Mouse (Mus musculus): Measurements from ENCODE around the gene Csrp1. TPM values are rescaled to one million over a fixed set of nuclear protein-coding genes. Genes with fewer than 3 reads are reported as not detected.

Gene Csrp1
- polyA plus RNA-seq, 1 experiment, result 219 TPM

GRCm38 (mm10) chr1:135673423-135673822 lies 46.4 kb upstream of the Csrp1 start:
- H3K4me2 ChIP-seq (ENCODE audit: low read depth), result no peak overlapping the region

GRCm38 (mm10) chr1:135675449-135676129 lies 44.3 kb upstream of the Csrp1 start:
- peaks cover 67% of the 10 kb centered on the region for H3K79me2 ChIP-seq (ENCODE audit: control insufficient read depth, insufficient read depth)
- no peaks in the 10 kb centered on the region for H3K27me3 ChIP-seq (ENCODE audit: control insufficient read depth, insufficient read depth, insufficient read length)
- H3ac ChIP-seq (ENCODE audit: control insufficient read depth, insufficient read length), result no peak overlapping the region
- H3K36me3 ChIP-seq (ENCODE audit: control insufficient read depth, insufficient read depth), result no peaks in the 10 kb centered on the region
- H3K4me3 ChIP-seq, result no peak overlapping the region
- TF ChIP-seq CEBPB (IDR thresholded peaks at IDR 0.05; ENCODE audit: insufficient read depth, poor library complexity, severe bottlenecking) (no peak), MYOG (IDR thresholded peaks at IDR 0.05; ENCODE audit: control insufficient read depth in 1 of 3, insufficient read depth in 1 of 3, insufficient read length in 2 of 3, low read depth in 2 of 3) (peak in 1 of 3 experiments; percentile 4), REST (IDR thresholded peaks at IDR 0.05; ENCODE audit: insufficient read depth, insufficient read length) (no peak), USF1 (IDR thresholded peaks at IDR 0.05; ENCODE audit: low read depth) (no peak), E2F4 (IDR thresholded peaks at IDR 0.05; ENCODE audit: insufficient read depth) (no peak), MAX (IDR thresholded peaks at IDR 0.05; ENCODE audit: low read depth) (no peak), MYOD1 (IDR thresholded peaks at IDR 0.05; ENCODE audit: control insufficient read depth in 1 of 3, insufficient read length in 2 of 3, low read depth in 2 of 3) (no peak), TCF12 (IDR thresholded peaks at IDR 0.05; ENCODE audit: insufficient read depth, poor library complexity, severe bottlenecking) (no peak), POLR2AphosphoS2 (IDR thresholded peaks at IDR 0.05; ENCODE audit: insufficient read length, low read depth) (peak; percentile 16)
- peak overlapping the region; percentile 67 for H3K4me2 ChIP-seq (ENCODE audit: low read depth)

More at GRCm38 (mm10) chr1:135673423-135673822, 46.4 kb upstream of the Csrp1 start:
- Histone ChIP-seq H3ac (ENCODE audit: control insufficient read depth, insufficient read length) (no peak overlapping the region), H3K79me2 (ENCODE audit: control insufficient read depth, insufficient read depth) (peaks cover 46% of the 10 kb centered on the region), H3K36me3 (ENCODE audit: control insufficient read depth, insufficient read depth) (no peaks in the 10 kb centered on the region), H3K27me3 (ENCODE audit: control insufficient read depth, insufficient read depth, insufficient read length) (no peaks in the 10 kb centered on the region), H3K4me3 (no peak overlapping the region)
- TF ChIP-seq POLR2AphosphoS2 (IDR thresholded peaks at IDR 0.05; ENCODE audit: insufficient read length, low read depth), result no peak
- TF ChIP-seq MAX (IDR thresholded peaks at IDR 0.05; ENCODE audit: low read depth), result no peak
- no peak for TF ChIP-seq TCF12 (IDR thresholded peaks at IDR 0.05; ENCODE audit: insufficient read depth, poor library complexity, severe bottlenecking)
- no peak for TF ChIP-seq CEBPB (IDR thresholded peaks at IDR 0.05; ENCODE audit: insufficient read depth, poor library complexity, severe bottlenecking)
- no peak for TF ChIP-seq USF1 (IDR thresholded peaks at IDR 0.05; ENCODE audit: low read depth)
- TF ChIP-seq E2F4 (IDR thresholded peaks at IDR 0.05; ENCODE audit: insufficient read depth), result no peak
- TF ChIP-seq MYOG (IDR thresholded peaks at IDR 0.05; ENCODE audit: control insufficient read depth in 1 of 3, insufficient read depth in 1 of 3, insufficient read length in 2 of 3, low read depth in 2 of 3), result no peak
- TF ChIP-seq MYOD1 (IDR thresholded peaks at IDR 0.05; ENCODE audit: control insufficient read depth in 1 of 3, insufficient read length in 2 of 3, low read depth in 2 of 3), result no peak
- no peak for TF ChIP-seq SRF (IDR thresholded peaks at IDR 0.05; ENCODE audit: control insufficient read depth, insufficient read length, low read depth)
- no peak for TF ChIP-seq TCF3 (IDR thresholded peaks at IDR 0.05; ENCODE audit: insufficient read length, low read depth)
- TF ChIP-seq POLR2A (IDR thresholded peaks at IDR 0.05; ENCODE audit: insufficient read length, low read depth), result no peak
- no peak for TF ChIP-seq REST (IDR thresholded peaks at IDR 0.05; ENCODE audit: insufficient read depth, insufficient read length)

GRCm38 (mm10) chr1:135676247-135676646 lies 43.6 kb upstream of the Csrp1 start:
- Histone ChIP-seq H3K4me2 (ENCODE audit: low read depth) (peak overlapping the region; percentile 67), H3K36me3 (ENCODE audit: control insufficient read depth, insufficient read depth) (no peaks in the 10 kb centered on the region), H3K4me3 (no peak overlapping the region), H3K27me3 (ENCODE audit: control insufficient read depth, insufficient read depth, insufficient read length) (no peaks in the 10 kb centered on the region), H3K79me2 (ENCODE audit: control insufficient read depth, insufficient read depth) (peaks cover 74% of the 10 kb centered on the region), H3ac (ENCODE audit: control insufficient read depth, insufficient read length) (no peak overlapping the region)
- no peak for TF ChIP-seq MYOG (IDR thresholded peaks at IDR 0.05; ENCODE audit: control insufficient read depth in 1 of 3, insufficient read depth in 1 of 3, insufficient read length in 2 of 3, low read depth in 2 of 3)
- no peak for TF ChIP-seq POLR2AphosphoS2 (IDR thresholded peaks at IDR 0.05; ENCODE audit: insufficient read length, low read depth)
- no peak for TF ChIP-seq POLR2A (IDR thresholded peaks at IDR 0.05; ENCODE audit: insufficient read length, low read depth)
- no peak for TF ChIP-seq E2F4 (IDR thresholded peaks at IDR 0.05; ENCODE audit: insufficient read depth)
- TF ChIP-seq USF1 (IDR thresholded peaks at IDR 0.05; ENCODE audit: low read depth), result no peak
- TF ChIP-seq TCF3 (IDR thresholded peaks at IDR 0.05; ENCODE audit: insufficient read length, low read depth), result no peak
- no peak for TF ChIP-seq MAX (IDR thresholded peaks at IDR 0.05; ENCODE audit: low read depth)
- no peak for TF ChIP-seq CEBPB (IDR thresholded peaks at IDR 0.05; ENCODE audit: insufficient read depth, poor library complexity, severe bottlenecking)
- TF ChIP-seq SRF (IDR thresholded peaks at IDR 0.05; ENCODE audit: control insufficient read depth, insufficient read length, low read depth), result no peak
- no peak for TF ChIP-seq TCF12 (IDR thresholded peaks at IDR 0.05; ENCODE audit: insufficient read depth, poor library complexity, severe bottlenecking)
- no peak for TF ChIP-seq MYOD1 (IDR thresholded peaks at IDR 0.05; ENCODE audit: control insufficient read depth in 1 of 3, insufficient read length in 2 of 3, low read depth in 2 of 3)
- TF ChIP-seq REST (IDR thresholded peaks at IDR 0.05; ENCODE audit: insufficient read depth, insufficient read length), result no peak

- no peak overlapping the region for H3ac ChIP-seq (ENCODE audit: control insufficient read depth, insufficient read length)
- H3K79me2 ChIP-seq (ENCODE audit: control insufficient read depth, insufficient read depth), result peaks cover 83% of the 10 kb centered on the region
- H3K27me3 ChIP-seq (ENCODE audit: control insufficient read depth, insufficient read depth, insufficient read length), result no peaks in the 10 kb centered on the region
- H3K4me3 ChIP-seq, result no peak overlapping the region
- peaks cover 4% of the 10 kb centered on the region for H3K36me3 ChIP-seq (ENCODE audit: control insufficient read depth, insufficient read depth)
- TF ChIP-seq TCF3 (IDR thresholded peaks at IDR 0.05; ENCODE audit: insufficient read length, low read depth) (no peak), REST (IDR thresholded peaks at IDR 0.05; ENCODE audit: insufficient read depth, insufficient read length) (no peak), MAX (IDR thresholded peaks at IDR 0.05; ENCODE audit: low read depth) (no peak), MYOD1 (IDR thresholded peaks at IDR 0.05; ENCODE audit: control insufficient read depth in 1 of 3, insufficient read length in 2 of 3, low read depth in 2 of 3) (no peak), CEBPB (IDR thresholded peaks at IDR 0.05; ENCODE audit: insufficient read depth, poor library complexity, severe bottlenecking) (no peak), TCF12 (IDR thresholded peaks at IDR 0.05; ENCODE audit: insufficient read depth, poor library complexity, severe bottlenecking) (no peak), E2F4 (IDR thresholded peaks at IDR 0.05; ENCODE audit: insufficient read depth) (no peak), USF1 (IDR thresholded peaks at IDR 0.05; ENCODE audit: low read depth) (no peak), POLR2A (IDR thresholded peaks at IDR 0.05; ENCODE audit: insufficient read length, low read depth) (no peak), MYOG (IDR thresholded peaks at IDR 0.05; ENCODE audit: control insufficient read depth in 1 of 3, insufficient read depth in 1 of 3, insufficient read length in 2 of 3, low read depth in 2 of 3) (no peak), SRF (IDR thresholded peaks at IDR 0.05; ENCODE audit: control insufficient read depth, insufficient read length, low read depth) (no peak), POLR2AphosphoS2 (IDR thresholded peaks at IDR 0.05; ENCODE audit: insufficient read length, low read depth) (no peak)
- H3K4me2 ChIP-seq (ENCODE audit: low read depth), result peak overlapping the region; percentile 40
These were observed 42.8 kb upstream of the Csrp1 start for GRCm38 (mm10) chr1:135676938-135677682.
